Mouse (Mus musculus) right cerebral cortex, postnatal 10 days (tissue): ENCODE measurements at regions not wholly inside any gene's neighbourhood (a gene's known extent, or its start where the extent isn't known, plus 50 kb on each side); places are given as distances from the start of the nearest gene placed in this dataset.

ENCODE experiments used
- DNase-seq, 2 experiments: peaks; one replicate each; pipeline ENCODE4 v3.0.0; 2021; ENCODE audit warnings: low spot score in 2 of 2

GRCm38 (mm10) chr1:41810318-41810964, 885.1 kb upstream of the Pou3f3 start:
- DNase-seq: peak; percentile 90 to 94

GRCm38 (mm10) chr1:41811130-41811529, 884.4 kb upstream of the Pou3f3 start:
- no peak for DNase-seq

GRCm38 (mm10) chr1:41812071-41812470, 883.5 kb upstream of the Pou3f3 start:
- DNase-seq: no peak

- peak in 1 of 2 experiments; percentile 51 for DNase-seq
These were observed 881.2 kb upstream of the Pou3f3 start for GRCm38 (mm10) chr1:41814032-41815005.

- no peak for DNase-seq
These were observed 880.5 kb upstream of the Pou3f3 start for GRCm38 (mm10) chr1:41815021-41815420.

- DNase-seq: no peak
These were observed 872.8 kb upstream of the Pou3f3 start for GRCm38 (mm10) chr1:41822742-41823141.

- no peak for DNase-seq
These were observed 870.3 kb upstream of the Pou3f3 start for GRCm38 (mm10) chr1:41825223-41825622.

- DNase-seq: no peak
These were observed 863.9 kb upstream of the Pou3f3 start for GRCm38 (mm10) chr1:41831641-41832040.
